Mouse (Mus musculus) erythroblast, embryonic 14.5 days (primary cell): ENCODE data around the gene Bin2.

Experiments used
- GATA1 ChIP-seq: IDR thresholded peaks from 2 replicates; pipeline ENCODE4 v1.6.1; 2012; ENCODE audit warnings: low read length, inconsistent platforms, mixed read lengths
- TAL1 ChIP-seq: IDR thresholded peaks from 3 replicates; pipeline ENCODE4 v1.6.1; 2012; ENCODE audit warnings: low read length, inconsistent platforms, mixed read lengths

GRCm38 (mm10) chr15:100601669-100602068 lies 67.7 kb downstream of the Bin2 start:
- no peak for TF ChIP-seq TAL1
- TF ChIP-seq GATA1, result no peak
